Mouse (Mus musculus): ENCODE results near the gene Gm28044.

- TF ChIP-seq CTCF (IDR thresholded peaks at IDR 0.05 in 2 of 3, conservative IDR thresholded peaks at IDR 0.05 in 1 of 3; ENCODE audit: control insufficient read depth in 1 of 3, insufficient read depth in 1 of 3, low read depth in 2 of 3, low read length in 3 of 3, poor library complexity in 1 of 3, severe bottlenecking in 1 of 3) (no peak), E2F4 (IDR thresholded peaks at IDR 0.05; ENCODE audit: borderline replicate concordance, low read depth, low read length) (no peak), EP300 (IDR thresholded peaks at IDR 0.05; ENCODE audit: low read depth in 1 of 2, low read length in 2 of 2) (no peak), JUND (IDR thresholded peaks at IDR 0.05; ENCODE audit: low read depth, low read length) (no peak), ZMIZ1 (IDR thresholded peaks at IDR 0.05; ENCODE audit: low read depth, low read length) (no peak), POLR2A (IDR thresholded peaks at IDR 0.05; ENCODE audit: control insufficient read depth in 1 of 2, insufficient read depth in 1 of 2, low read depth in 1 of 2, low read length in 2 of 2, poor library complexity in 1 of 2) (no peak), UBTF (IDR thresholded peaks at IDR 0.05; ENCODE audit: borderline replicate concordance, insufficient read depth, low read depth, low read length) (no peak), ETS1 (IDR thresholded peaks at IDR 0.05; ENCODE audit: low read depth, low read length) (no peak), USF1 (IDR thresholded peaks at IDR 0.05; ENCODE audit: low read depth, low read length) (no peak), ZC3H11A (IDR thresholded peaks at IDR 0.05; ENCODE audit: low read depth, low read length) (no peak), CHD1 (IDR thresholded peaks at IDR 0.05; ENCODE audit: low read depth, low read length) (no peak), GABPA (IDR thresholded peaks at IDR 0.05; ENCODE audit: low read depth, low read length) (no peak), MXI1 (IDR thresholded peaks at IDR 0.05; ENCODE audit: low read depth, low read length) (no peak)
Observed at GRCm38 (mm10) chr13:67351854-67352253, 8.5 kb downstream of the Gm28044 start.

All from MEL (cell line).